Mouse (Mus musculus) CH12.LX (cell line): ENCODE measurements around the gene Dgkg. TPM values are rescaled to one million over a fixed set of nuclear protein-coding genes. Genes with fewer than 3 reads are reported as not detected.

Experiments
- DNase-seq: peaks from one replicate; pipeline ENCODE4 v3.0.0-alpha.2; 2013; ENCODE audit errors: extremely low read depth
- H3K27ac ChIP-seq: 2 replicates; pipeline ENCODE4 v1.5.1; 2012; ENCODE audit warnings: low read depth, mild to moderate bottlenecking, control low read depth, moderate library complexity; ENCODE audit not compliant: insufficient read depth
- H3K27me3 ChIP-seq: replicated peaks from 2 replicates; pipeline ENCODE3; 2012; ENCODE audit warnings: inconsistent platforms
- H3K36me3 ChIP-seq, 2 experiments: replicated peaks in 1 of 2; 2 replicates each; pipeline versions ENCODE3 to v1.6.1; 2012; ENCODE audit warnings: inconsistent platforms in 1 of 2, low read length in 1 of 2, mild to moderate bottlenecking in 1 of 2, mixed read lengths in 1 of 2, moderate library complexity in 1 of 2; ENCODE audit not compliant: control insufficient read depth in 1 of 2, insufficient read depth in 1 of 2
- H3K4me1 ChIP-seq, 2 experiments: 2 replicates each; pipeline ENCODE4 v1.6.1; 2012; ENCODE audit warnings: inconsistent platforms in 1 of 2, moderate library complexity in 1 of 2; ENCODE audit not compliant: insufficient read depth in 2 of 2, control insufficient read depth in 1 of 2
- H3K4me2 ChIP-seq: 2 replicates; pipeline ENCODE4 v1.6.1; 2012; ENCODE audit warnings: low read depth, mild to moderate bottlenecking, control low read depth; ENCODE audit not compliant: poor library complexity, insufficient read depth, severe bottlenecking
- H3K4me3 ChIP-seq, 3 experiments: fragments of 150-350 bp in 1 of 3; sonication (generic) in 1 of 3; replicated peaks in 1 of 3; 2 replicates each; pipeline versions ENCODE3 to v1.5.1; 2011 to 2012; ENCODE audit warnings: low read depth in 2 of 3, low read length in 2 of 3, mild to moderate bottlenecking in 2 of 3, moderate library complexity in 2 of 3, control low read depth in 1 of 3, improper control_type of control experiment in 1 of 3, inconsistent platforms in 1 of 3, mixed read lengths in 1 of 3; ENCODE audit not compliant: poor library complexity in 1 of 3
- H3K79me2 ChIP-seq: replicated peaks from 2 replicates; pipeline ENCODE4 v1.6.1; 2012; ENCODE audit warnings: mild to moderate bottlenecking, moderate library complexity; ENCODE audit not compliant: control insufficient read depth, poor library complexity, insufficient read depth, severe bottlenecking; ENCODE audit errors: extremely low read depth
- H3K9ac ChIP-seq: 2 replicates; pipeline ENCODE4 v1.6.1; 2012; ENCODE audit warnings: low read depth, mild to moderate bottlenecking, control low read depth, moderate library complexity; ENCODE audit not compliant: insufficient read depth
- H3K9me3 ChIP-seq: replicated peaks from 2 replicates; pipeline ENCODE3; 2012; ENCODE audit warnings: low read length, inconsistent platforms, mixed read lengths
- CHD2 ChIP-seq: IDR thresholded peaks from 2 replicates; pipeline ENCODE4 v1.6.1; 2011; ENCODE audit warnings: low read length, improper control_type of control experiment
- CTCF ChIP-seq, 2 experiments: IDR thresholded peaks in 1 of 2; conservative IDR thresholded peaks in 1 of 2; 2 replicates each; pipeline ENCODE4 v1.5.1; 2011 to 2012; ENCODE audit warnings: low read depth in 2 of 2, low read length in 2 of 2, improper control_type of control experiment in 1 of 2, inconsistent platforms in 1 of 2, mild to moderate bottlenecking in 1 of 2, moderate library complexity in 1 of 2
- ELF1 ChIP-seq: IDR thresholded peaks from 2 replicates; pipeline ENCODE4 v1.6.1; 2014; ENCODE audit warnings: low read depth, mild to moderate bottlenecking, inconsistent platforms, low read length, improper control_type of control experiment
- EP300 ChIP-seq: IDR thresholded peaks from 2 replicates; pipeline ENCODE4 v1.6.1; 2011; ENCODE audit warnings: low read length, improper control_type of control experiment
- HCFC1 ChIP-seq: IDR thresholded peaks from 2 replicates; pipeline ENCODE4 v1.6.1; 2012; ENCODE audit warnings: low read depth, mild to moderate bottlenecking, inconsistent platforms, low read length, improper control_type of control experiment
- IRF4 ChIP-seq: IDR thresholded peaks from 2 replicates; pipeline ENCODE4 v1.6.1; 2014; ENCODE audit warnings: low read depth, mild to moderate bottlenecking, inconsistent platforms, low read length, improper control_type of control experiment
- JUN ChIP-seq: IDR thresholded peaks from 2 replicates; pipeline ENCODE4 v1.6.1; 2011; ENCODE audit warnings: low read depth, mild to moderate bottlenecking, low read length, improper control_type of control experiment, moderate library complexity; ENCODE audit not compliant: insufficient read depth
- JUND ChIP-seq: conservative IDR thresholded peaks from 2 replicates; pipeline ENCODE4 v1.6.1; 2011; ENCODE audit warnings: low read depth, low read length, improper control_type of control experiment
- KAT2A ChIP-seq: IDR thresholded peaks from 2 replicates; pipeline ENCODE4 v1.6.1; 2012; ENCODE audit warnings: low read length, improper control_type of control experiment, inconsistent platforms; ENCODE audit not compliant: insufficient replicate concordance
- MAFK ChIP-seq: IDR thresholded peaks from 2 replicates; pipeline ENCODE4 v1.6.1; 2011; ENCODE audit warnings: low read length, improper control_type of control experiment; ENCODE audit not compliant: insufficient replicate concordance
- MAX ChIP-seq: IDR thresholded peaks from 2 replicates; pipeline ENCODE4 v1.6.1; 2011; ENCODE audit warnings: low read length, improper control_type of control experiment
- MEF2A ChIP-seq: IDR thresholded peaks from 2 replicates; pipeline ENCODE4 v1.6.1; 2014; ENCODE audit warnings: low read depth, mild to moderate bottlenecking, inconsistent platforms, low read length, improper control_type of control experiment, borderline replicate concordance
- MXI1 ChIP-seq: IDR thresholded peaks from 2 replicates; pipeline ENCODE4 v1.6.1; 2011; ENCODE audit warnings: mild to moderate bottlenecking, low read depth, low read length, improper control_type of control experiment
- MYC ChIP-seq: IDR thresholded peaks from 2 replicates; pipeline ENCODE4 v1.6.1; 2011; ENCODE audit warnings: low read depth, mild to moderate bottlenecking, improper control_type of control experiment, low read length
- PAX5 ChIP-seq: IDR thresholded peaks from 2 replicates; pipeline ENCODE4 v1.6.1; 2012; ENCODE audit warnings: low read length, inconsistent platforms, mixed read lengths
- POLR2A ChIP-seq: IDR thresholded peaks from 2 replicates; pipeline ENCODE4 v1.6.1; 2011; ENCODE audit warnings: low read depth, mild to moderate bottlenecking, improper control_type of control experiment, low read length
- RAD21 ChIP-seq: IDR thresholded peaks from 2 replicates; pipeline ENCODE4 v1.6.1; 2011; ENCODE audit warnings: low read depth, mild to moderate bottlenecking, low read length, improper control_type of control experiment, moderate library complexity
- RCOR1 ChIP-seq: conservative IDR thresholded peaks from 2 replicates; pipeline ENCODE4 v1.6.1; 2012; ENCODE audit warnings: low read depth, mild to moderate bottlenecking, inconsistent platforms, low read length, improper control_type of control experiment
- SMC3 ChIP-seq: IDR thresholded peaks from 2 replicates; pipeline ENCODE4 v1.6.1; 2011; ENCODE audit warnings: low read depth, low read length, improper control_type of control experiment
- TBP ChIP-seq: conservative IDR thresholded peaks from 2 replicates; pipeline ENCODE4 v1.6.1; 2011; ENCODE audit warnings: low read depth, low read length, improper control_type of control experiment
- TCF12 ChIP-seq: IDR thresholded peaks from 2 replicates; pipeline ENCODE4 v1.6.1; 2014; ENCODE audit warnings: low read depth, mild to moderate bottlenecking, inconsistent platforms, low read length, improper control_type of control experiment
- UBTF ChIP-seq: IDR thresholded peaks from 2 replicates; pipeline ENCODE4 v1.6.1; 2012; ENCODE audit warnings: low read depth, mild to moderate bottlenecking, inconsistent platforms, low read length, improper control_type of control experiment, moderate library complexity
- USF1 ChIP-seq: IDR thresholded peaks from 2 replicates; pipeline ENCODE4 v1.6.1; 2014; ENCODE audit warnings: low read depth, mild to moderate bottlenecking, inconsistent platforms, low read length, improper control_type of control experiment
- USF2 ChIP-seq: conservative IDR thresholded peaks from 2 replicates; pipeline ENCODE4 v1.6.1; 2011; ENCODE audit warnings: low read depth, low read length, improper control_type of control experiment
- ZC3H11A ChIP-seq: IDR thresholded peaks from 2 replicates; pipeline ENCODE4 v1.6.1; 2012; ENCODE audit warnings: low read depth, mild to moderate bottlenecking, inconsistent platforms, low read length, improper control_type of control experiment
- ZKSCAN1 ChIP-seq: IDR thresholded peaks from 2 replicates; pipeline ENCODE4 v1.6.1; 2012; ENCODE audit warnings: low read depth, inconsistent platforms, low read length, improper control_type of control experiment, borderline replicate concordance
- ZMIZ1 ChIP-seq: IDR thresholded peaks from 2 replicates; pipeline ENCODE4 v1.6.1; 2012; ENCODE audit warnings: low read depth, mild to moderate bottlenecking, inconsistent platforms, low read length, improper control_type of control experiment
- ZNF384 ChIP-seq: IDR thresholded peaks from 2 replicates; pipeline ENCODE4 v1.6.1; 2012; ENCODE audit warnings: low read depth, low read length, improper control_type of control experiment, inconsistent platforms
- dilution Hi-C: fragments of 300-500 bp; cut with MboI; formaldehyde crosslinking; loops from 2 replicates; pipeline ENCODE4 v1.14.3; 2020; ENCODE audit warnings: low sequenced_read_pairs; ENCODE audit not compliant: extremely low pct_unique_long_range_greater_than_20kb, extremely low pct_ligation_motif_present
- in situ Hi-C: fragments of 300-500 bp; cut with MboI; formaldehyde crosslinking; loops from 3 replicates; pipeline ENCODE4 v1.14.3; 2019; ENCODE audit warnings: low sequenced_read_pairs, low pct_ligation_motif_present, low pct_unique_long_range_greater_than_20kb, mixed read lengths
- polyA plus RNA-seq: library from polyadenylated mRNA; unstranded; fragments of >175 nt; gene quantifications from 2 replicates; pipeline ENCODE4 v1.2.1, GENCODE M21; 2012; ENCODE audit warnings: low read depth; ENCODE audit not compliant: insufficient read length
- total RNA-seq, 2 experiments: library from RNA; depleted of rRNA; stranded (reverse); fragments of 300-350 nt in 1 of 2; fragments of >200 nt in 1 of 2; gene quantifications; 2 replicates each; pipeline ENCODE4 v1.2.3; 2012 to 2014

The Dgkg gene
- total and polyA plus RNA-seq, 3 experiments: 2.0 to 9.2 (median 3.0) TPM

- in situ Hi-C loops: no loop called here
Measured at GRCm38 (mm10) chr16:22596394-22596793, 60.6 kb downstream of the Dgkg start.

DNA sequence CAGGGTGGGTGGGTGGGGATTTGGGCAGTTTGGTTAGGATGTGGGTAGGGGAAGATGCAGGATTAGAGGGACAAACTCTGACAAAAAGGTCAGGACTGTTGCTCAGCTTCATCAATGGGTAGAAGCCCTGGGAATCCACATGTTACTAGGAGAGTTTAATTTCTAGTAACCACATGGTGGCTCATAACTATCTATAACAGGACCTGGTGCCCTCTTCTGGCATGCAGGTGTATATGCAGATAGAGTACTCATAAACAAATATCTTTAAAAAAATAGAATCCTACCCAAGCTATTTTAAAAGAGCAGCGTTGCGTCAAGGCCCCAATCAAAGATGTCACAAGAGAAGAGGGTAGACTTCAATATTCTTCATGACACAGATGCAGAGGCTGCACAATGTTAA is 63.1 kb downstream of the Dgkg start:
- Histone ChIP-seq H3K4me3 (no peak overlapping the region), H3K9ac (no peak overlapping the region), H3K9me3 (no peaks in the 10 kb centered on the region), H3K27me3 (no peaks in the 10 kb centered on the region), H3K36me3 (peaks cover 2 to 6% of the 10 kb centered on the region in 2 experiments), H3K4me1 (peaks cover 8 to 27% of the 10 kb centered on the region in 2 experiments; a peak in 3 of 4 replicates), H3K4me2 (no peak overlapping the region), H3K79me2 (no peaks in the 10 kb centered on the region), H3K27ac (no peak overlapping the region)
- dilution Hi-C loops: no loop called here
- in situ Hi-C loops: no loop called here
- TF ChIP-seq TBP (no peak), MXI1 (no peak), ELF1 (no peak), USF1 (no peak), ZNF384 (peak; percentile 78), EP300 (no peak), HCFC1 (0 out of 2 replicates have a peak, but pooled peaks have one; percentile 30), CHD2 (no peak), RAD21 (peak; percentile 51), SMC3 (peak; percentile 79), ZMIZ1 (no peak), POLR2A (no peak), MEF2A (no peak), CTCF (conservative IDR thresholded peaks at IDR 0.05 in 1 of 2, IDR thresholded peaks at IDR 0.05 in 1 of 2; ENCODE audit: low read depth in 2 of 2, low read length in 2 of 2) (peak; percentile 25 to 94; a peak in 2 of 4 replicates), MAX (peak; percentile 83), ZC3H11A (no peak; the same call in 1 of the 2 replicates), JUND (0 out of 2 replicates have a peak, but pooled peaks have one; percentile 24), MYC (peak; percentile 97)
- peak; percentile 66 for DNase-seq

More at GRCm38 (mm10) chr16:22596394-22596793, 60.6 kb downstream of the Dgkg start:
- Histone ChIP-seq H3K4me1 (peaks cover 5 to 26% of the 10 kb centered on the region in 2 experiments; a peak in 3 of 4 replicates), H3K9me3 (no peaks in the 10 kb centered on the region), H3K36me3 (peaks cover 2 to 6% of the 10 kb centered on the region in 2 experiments), H3K27me3 (no peaks in the 10 kb centered on the region), H3K79me2 (no peaks in the 10 kb centered on the region), H3K4me3 (no peak overlapping the region), H3K27ac (no peak overlapping the region), H3K9ac (no peak overlapping the region), H3K4me2 (no peak overlapping the region)
- dilution Hi-C loops: no loop called here
- DNase-seq: no peak
- TF ChIP-seq ZC3H11A (no peak), MXI1 (no peak), MEF2A (no peak), TCF12 (no peak), JUND (no peak), HCFC1 (no peak), UBTF (no peak), MAFK (no peak), ZKSCAN1 (no peak), ZMIZ1 (no peak), PAX5 (no peak), RCOR1 (no peak), JUN (no peak), CTCF (conservative IDR thresholded peaks at IDR 0.05 in 1 of 2, IDR thresholded peaks at IDR 0.05 in 1 of 2; ENCODE audit: low read depth in 2 of 2, low read length in 2 of 2) (no peak), USF2 (no peak), POLR2A (no peak), KAT2A (no peak), ZNF384 (no peak), IRF4 (no peak)
